Mouse (Mus musculus): ENCODE measurements around the gene Tnk1. TPM values are rescaled to one million over a fixed set of nuclear protein-coding genes. Genes with fewer than 3 reads are reported as not detected.

Tnk1 gene
- total and polyA plus RNA-seq, 3 experiments = 0.25 to 0.35 TPM; not detected in 1

DNA sequence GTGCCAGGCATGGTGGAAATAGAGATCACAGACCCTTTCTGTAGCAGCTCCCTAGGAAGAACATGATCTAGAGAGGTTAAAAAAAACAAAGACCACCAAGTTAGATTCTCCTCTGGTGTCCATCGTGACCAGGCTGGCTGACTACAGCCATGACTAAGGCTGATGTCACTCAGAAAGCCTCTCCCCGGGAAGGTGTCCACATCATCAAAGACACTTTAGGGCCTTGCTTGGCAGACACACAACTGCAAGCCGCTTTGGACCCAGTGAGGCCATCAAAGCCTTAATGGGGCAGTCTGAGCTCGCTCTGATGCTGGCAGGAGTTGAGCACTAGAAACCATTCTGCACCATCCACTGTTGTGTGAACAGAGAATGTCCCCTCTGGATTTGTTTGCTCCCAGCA lies 13.9 kb upstream of the Tnk1 start:
- H3K9me3 ChIP-seq (replicated peaks; ENCODE audit: insufficient read depth, low read length) = no peaks in the 10 kb centered on the region
- no peaks in the 10 kb centered on the region; a peak in 1 of 4 replicates for H3K27me3 ChIP-seq (ENCODE audit: control insufficient read depth in 1 of 2, insufficient read depth in 2 of 2, low read length in 2 of 2)
- peaks cover 0 to 11% of the 10 kb centered on the region in 2 experiments; a peak in 2 of 4 replicates for H3K36me3 ChIP-seq (ENCODE audit: control insufficient read depth in 1 of 2, insufficient read depth in 2 of 2, low read length in 2 of 2)
- no peak overlapping the region for H3K9ac ChIP-seq (ENCODE audit: control insufficient read depth, low read depth, low read length, poor library complexity, severe bottlenecking)
- DNase-seq (ENCODE audit: low read depth, low spot score) = no peak
- H3K4me3 ChIP-seq (ENCODE audit: control insufficient read depth in 1 of 2, insufficient read depth in 1 of 2, low read depth in 2 of 2, low read length in 2 of 2) = no peak overlapping the region
- no peaks in the 10 kb centered on the region for H3K79me2 ChIP-seq (ENCODE audit: control insufficient read depth, insufficient read depth, low read length, poor library complexity)
- TF ChIP-seq CHD2 (IDR thresholded peaks at IDR 0.05; ENCODE audit: low read length) (no peak), CHD1 (IDR thresholded peaks at IDR 0.05; ENCODE audit: low read depth, low read length) (no peak), ELF1 (IDR thresholded peaks at IDR 0.05; ENCODE audit: low read depth, low read length) (no peak), EP300 (IDR thresholded peaks at IDR 0.05; ENCODE audit: low read depth in 1 of 2, low read length in 2 of 2) (no peak), POLR2A (IDR thresholded peaks at IDR 0.05; ENCODE audit: control insufficient read depth in 1 of 2, insufficient read depth in 1 of 2, low read depth in 1 of 2, low read length in 2 of 2, poor library complexity in 1 of 2) (no peak), NRF1 (IDR thresholded peaks at IDR 0.05; ENCODE audit: insufficient read depth, low read depth, low read length, poor library complexity, severe bottlenecking) (no peak), USF1 (IDR thresholded peaks at IDR 0.05; ENCODE audit: low read depth, low read length) (no peak), TCF12 (IDR thresholded peaks at IDR 0.05; ENCODE audit: low read depth, low read length) (no peak), MAFK (IDR thresholded peaks at IDR 0.05; ENCODE audit: borderline replicate concordance, low read depth, low read length) (no peak)
- no peak overlapping the region for H3K27ac ChIP-seq (ENCODE audit: control insufficient read depth, low read depth, low read length)
- peaks cover 2 to 20% of the 10 kb centered on the region in 2 experiments; a peak in 3 of 4 replicates for H3K4me1 ChIP-seq (ENCODE audit: control insufficient read depth in 1 of 2, insufficient read depth in 2 of 2, low read length in 2 of 2)

DNA sequence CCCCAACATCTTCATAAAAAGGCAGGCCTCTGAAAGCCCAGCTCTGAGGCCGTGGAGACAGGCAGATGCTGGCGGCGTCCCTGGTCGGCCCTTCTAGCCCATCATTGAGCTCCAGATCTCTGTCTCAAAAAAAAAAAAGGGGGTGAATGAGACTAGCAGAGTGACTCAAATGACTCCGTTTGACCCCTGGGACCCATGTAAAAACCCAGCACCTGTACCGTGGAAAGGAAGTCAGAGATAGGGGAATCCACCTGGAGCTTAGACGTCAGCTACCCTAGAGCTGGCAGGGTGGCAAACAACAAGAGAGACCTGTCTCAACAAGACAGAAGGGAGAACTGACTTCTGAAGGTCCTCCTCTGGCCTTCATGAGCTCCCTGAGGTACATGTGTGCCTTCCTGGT lies 13.3 kb upstream of the Tnk1 start:
- DNase-seq (ENCODE audit: low read depth, low spot score) = no peak
- Histone ChIP-seq H3K4me1 (ENCODE audit: control insufficient read depth in 1 of 2, insufficient read depth in 2 of 2, low read length in 2 of 2) (peaks cover 2 to 20% of the 10 kb centered on the region in 2 experiments; a peak in 3 of 4 replicates), H3K27me3 (ENCODE audit: control insufficient read depth in 1 of 2, insufficient read depth in 2 of 2, low read length in 2 of 2) (no peaks in the 10 kb centered on the region; a peak in 1 of 4 replicates), H3K79me2 (ENCODE audit: control insufficient read depth, insufficient read depth, low read length, poor library complexity) (no peaks in the 10 kb centered on the region), H3K4me3 (ENCODE audit: control insufficient read depth in 1 of 2, insufficient read depth in 1 of 2, low read depth in 2 of 2, low read length in 2 of 2) (no peak overlapping the region), H3K36me3 (ENCODE audit: control insufficient read depth in 1 of 2, insufficient read depth in 2 of 2, low read length in 2 of 2) (peaks cover 0 to 8% of the 10 kb centered on the region in 2 experiments; a peak in 2 of 4 replicates), H3K27ac (ENCODE audit: control insufficient read depth, low read depth, low read length) (no peak overlapping the region), H3K9me3 (replicated peaks; ENCODE audit: insufficient read depth, low read length) (no peaks in the 10 kb centered on the region), H3K9ac (ENCODE audit: control insufficient read depth, low read depth, low read length, poor library complexity, severe bottlenecking) (no peak overlapping the region)
- no peak for TF ChIP-seq ELF1 (IDR thresholded peaks at IDR 0.05; ENCODE audit: low read depth, low read length)
- TF ChIP-seq JUND (IDR thresholded peaks at IDR 0.05; ENCODE audit: low read depth, low read length) = no peak
- TF ChIP-seq SMC3 (IDR thresholded peaks at IDR 0.05; ENCODE audit: low read depth, low read length) = no peak
- 0 out of 2 replicates have a peak, but pooled peaks have one; percentile 29 for TF ChIP-seq ZNF384 (IDR thresholded peaks at IDR 0.05; ENCODE audit: low read depth, low read length)
- TF ChIP-seq SIN3A (IDR thresholded peaks at IDR 0.05; ENCODE audit: low read length) = no peak

Data from MEL (cell line).